Mouse (Mus musculus) v-Abl transformed pro-B cells (cell line): ENCODE results near the gene Cacna1c.

Source experiments
- in situ Hi-C, 2 experiments: fragments of 400-800 bp; cut with MboI; formaldehyde crosslinking; loops; one replicate each; pipeline ENCODE4 v1.15.1; 2025; ENCODE audit not compliant: unreplicated experiment in 2 of 2

Cacna1c gene

GRCm38 (mm10) chr6:118980265-118980664 is 216.0 kb downstream of the Cacna1c start:
- in situ Hi-C loops = no loop called here

- in situ Hi-C loops = no loop called here
These were observed 218.6 kb downstream of the Cacna1c start for GRCm38 (mm10) chr6:118977443-118978271.

DNA sequence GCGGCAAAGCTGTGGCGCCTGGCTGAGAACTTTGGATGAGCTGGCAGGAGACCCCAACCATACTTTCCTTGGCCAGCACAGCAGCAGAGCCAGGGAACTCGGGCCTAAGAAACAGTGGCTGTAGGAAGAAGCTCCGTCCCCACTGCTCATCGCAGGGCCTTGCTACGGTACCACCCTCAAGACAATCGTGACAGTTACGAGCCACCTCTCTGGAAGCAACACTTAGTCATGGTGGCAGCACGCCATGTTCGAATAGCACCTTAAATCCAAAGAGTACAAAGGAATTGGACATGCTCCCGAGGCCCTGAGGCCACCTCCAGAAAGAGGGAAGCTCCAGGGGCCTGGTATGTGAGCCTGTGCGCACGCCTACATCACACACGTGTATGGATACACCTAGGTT is 219.6 kb downstream of the Cacna1c start:
- in situ Hi-C loops = no loop called here

GRCm38 (mm10) chr6:118971844-118972531 is 224.2 kb downstream of the Cacna1c start:
- in situ Hi-C loops = no loop called here

GRCm38 (mm10) chr6:118968776-118969175 is 227.4 kb downstream of the Cacna1c start:
- in situ Hi-C loops = no loop called here

DNA sequence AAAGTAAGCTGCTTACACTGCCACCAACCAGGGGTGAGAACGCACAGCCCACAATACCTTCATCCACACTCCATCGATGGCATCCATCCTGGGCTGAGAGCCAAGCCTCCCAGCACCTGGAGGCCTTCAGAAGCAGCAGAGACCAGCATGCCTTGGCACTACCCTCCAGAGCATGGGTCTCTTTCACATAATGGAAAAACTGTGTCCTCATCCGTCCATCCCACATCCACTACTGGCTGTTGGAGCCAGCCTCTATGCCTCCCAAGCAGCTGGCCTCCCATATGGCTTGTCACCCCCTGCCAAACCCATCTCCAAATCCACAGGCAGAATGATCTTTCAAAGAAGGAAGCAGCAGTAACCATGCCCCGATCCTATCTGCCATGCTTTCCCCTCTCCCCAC is 229.3 kb downstream of the Cacna1c start:
- in situ Hi-C loops = no loop called here

GRCm38 (mm10) chr6:118965577-118965976 is 230.6 kb downstream of the Cacna1c start:
- in situ Hi-C loops = no loop called here

- in situ Hi-C loops = no loop called here
These were observed 232.4 kb downstream of the Cacna1c start for GRCm38 (mm10) chr6:118963806-118964205.

DNA sequence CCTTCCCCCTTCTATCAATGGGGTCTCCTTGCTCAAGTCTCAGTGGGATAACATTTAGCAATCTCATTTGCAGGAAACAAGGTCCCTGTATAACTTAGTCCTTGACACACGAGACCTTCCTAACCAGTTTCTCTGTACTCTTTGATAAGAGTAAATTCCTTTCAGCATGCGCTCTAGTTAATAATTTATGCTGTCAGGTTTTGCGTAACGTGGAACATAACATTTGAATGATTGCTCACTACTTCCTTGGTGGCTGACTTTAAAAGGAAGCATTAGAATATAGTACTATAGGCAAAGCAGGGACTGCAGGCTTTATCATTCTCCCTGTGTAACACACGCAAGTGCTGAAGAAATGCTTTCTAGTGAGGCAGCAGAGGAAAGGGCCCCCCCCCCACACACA is 232.9 kb downstream of the Cacna1c start:
- in situ Hi-C loops = no loop called here

DNA sequence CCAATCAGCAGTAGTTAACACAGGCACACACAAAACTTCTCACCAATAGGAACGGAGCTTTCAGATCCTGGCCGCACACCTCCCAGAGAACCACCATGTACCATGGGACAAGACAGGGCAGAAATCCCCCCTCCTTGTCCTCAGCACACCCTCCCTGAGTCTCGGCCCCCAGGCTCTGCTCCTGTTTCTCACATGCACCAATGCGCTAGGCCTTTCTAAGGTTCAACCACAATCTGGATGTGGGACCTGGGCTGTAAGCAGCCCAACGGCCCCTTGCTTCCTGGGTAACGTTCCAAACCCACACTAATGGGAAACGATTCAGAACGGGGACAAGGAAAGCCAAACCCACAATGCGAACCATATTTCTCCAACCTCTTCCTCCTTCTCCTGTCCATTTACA is 237.7 kb downstream of the Cacna1c start:
- in situ Hi-C loops = no loop called here

DNA sequence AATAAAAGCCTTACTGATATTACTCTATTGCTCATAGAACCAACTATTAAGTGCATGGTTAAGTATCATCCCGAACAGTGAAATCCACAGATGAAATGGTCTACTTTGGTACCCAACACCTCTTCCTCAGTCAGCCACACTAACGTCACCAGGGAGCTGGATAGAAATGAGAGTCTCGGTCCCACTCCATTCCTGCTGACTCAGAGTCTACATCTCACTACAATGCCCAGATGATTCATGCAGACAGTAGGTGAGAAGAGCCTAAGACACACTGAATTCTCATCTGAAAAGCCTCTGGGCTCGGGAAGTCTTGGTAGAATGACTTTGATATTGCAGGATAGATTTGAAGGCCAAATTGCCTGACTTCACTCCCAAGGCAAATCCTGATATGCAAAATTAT is 240.0 kb downstream of the Cacna1c start:
- in situ Hi-C loops = no loop called here

DNA sequence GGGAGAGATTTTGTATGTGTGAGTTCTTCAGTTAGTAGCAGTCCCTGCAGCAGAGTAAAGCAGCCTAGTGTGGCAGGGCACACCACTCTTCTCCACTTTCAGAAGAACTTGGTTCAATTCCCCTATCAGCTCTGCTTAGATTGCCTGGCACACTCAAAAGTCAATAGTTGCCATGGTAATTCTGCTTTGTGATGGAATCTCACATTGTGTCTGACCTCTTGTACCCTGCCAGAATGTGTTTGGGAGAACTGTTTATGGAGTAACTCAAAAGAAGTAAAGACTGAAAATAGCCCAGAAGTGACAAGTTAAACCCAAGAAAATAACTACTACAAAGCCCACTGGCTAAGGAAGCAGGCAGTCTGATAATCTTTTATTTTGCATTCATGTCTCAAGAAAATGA is 240.4 kb downstream of the Cacna1c start:
- in situ Hi-C loops = no loop called here

GRCm38 (mm10) chr6:118954988-118955554 is 241.1 kb downstream of the Cacna1c start:
- in situ Hi-C loops = no loop called here

GRCm38 (mm10) chr6:118952377-118952776 is 243.8 kb downstream of the Cacna1c start:
- in situ Hi-C loops = no loop called here

DNA sequence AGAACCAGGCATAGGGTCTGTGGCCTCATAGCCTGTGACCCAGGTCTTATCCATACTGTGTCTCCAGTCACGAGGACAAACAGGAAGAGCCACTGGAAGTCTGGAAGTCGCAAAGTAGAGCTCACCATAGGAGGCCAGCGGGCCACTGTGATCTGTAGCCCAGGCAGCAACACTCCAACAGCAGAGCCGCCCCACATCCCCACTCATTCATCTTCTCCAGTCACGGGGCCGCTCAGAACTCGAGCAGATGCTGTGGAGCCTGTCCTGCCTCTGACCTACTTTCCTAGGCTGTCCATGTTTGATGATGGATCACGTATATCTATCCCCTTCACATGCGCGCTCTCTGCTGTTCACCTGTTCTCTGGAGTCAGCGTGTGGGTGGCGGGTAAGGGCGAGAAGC is 246.0 kb downstream of the Cacna1c start:
- in situ Hi-C loops = no loop called here

GRCm38 (mm10) chr6:118947286-118947685 is 248.9 kb downstream of the Cacna1c start:
- in situ Hi-C loops = loop anchor here in 1 of 2 experiments (25.0 kb wide), 1 partner anchor 490 kb away; no protein-coding TSS in a partner anchor

GRCm38 (mm10) chr6:118946660-118947059 is 249.6 kb downstream of the Cacna1c start:
- in situ Hi-C loops = loop anchor here in 1 of 2 experiments (25.0 kb wide), 1 partner anchor 491 kb away; no protein-coding TSS in a partner anchor

DNA sequence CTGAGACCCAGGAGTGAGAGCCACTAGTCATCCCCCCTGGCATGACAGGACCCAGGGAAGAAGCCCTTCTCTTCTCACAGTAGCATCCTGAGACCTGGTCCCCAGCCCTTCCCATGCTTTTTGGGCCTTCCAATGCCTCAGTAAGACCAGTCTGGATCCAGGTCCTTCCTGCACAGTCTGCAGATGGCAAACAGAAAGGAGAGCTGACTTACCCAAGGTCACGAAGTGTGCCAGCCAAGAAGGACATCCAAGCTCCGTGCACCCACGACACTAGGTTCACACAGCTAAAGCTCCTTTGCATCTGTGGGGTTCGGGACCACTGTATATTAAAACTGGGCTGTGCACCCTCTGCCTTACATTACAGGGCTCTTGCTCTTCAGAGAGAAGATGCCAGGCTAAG is 252.1 kb downstream of the Cacna1c start:
- in situ Hi-C loops = loop anchor here in 1 of 2 experiments (25.0 kb wide), 1 partner anchor 493 kb away; no protein-coding TSS in a partner anchor

DNA sequence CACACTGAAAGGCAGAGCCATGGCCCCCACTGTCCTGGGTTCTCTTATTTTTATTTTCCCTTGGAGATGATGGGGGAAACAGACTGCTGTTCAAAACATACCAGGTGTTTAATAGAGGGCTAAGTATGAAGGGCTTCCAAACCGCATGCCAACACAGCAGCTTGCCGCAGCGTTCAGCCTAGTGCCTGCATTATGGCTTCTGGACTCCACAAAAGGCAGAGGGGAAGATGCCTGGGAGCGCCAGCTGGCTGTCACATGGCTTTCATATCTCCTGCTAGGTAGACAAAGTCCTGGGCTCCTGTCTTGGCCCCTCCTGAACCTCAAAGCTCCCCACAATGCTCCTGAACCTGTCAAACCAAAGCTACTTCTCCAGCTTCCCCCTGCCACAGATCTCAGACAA is 254.4 kb downstream of the Cacna1c start:
- in situ Hi-C loops = loop anchor here in 1 of 2 experiments (25.0 kb wide), 1 partner anchor 495 kb away; no protein-coding TSS in a partner anchor

- in situ Hi-C loops = loop anchor here in 1 of 2 experiments (25.0 kb wide), 1 partner anchor 496 kb away; no protein-coding TSS in a partner anchor
These were observed 255.2 kb downstream of the Cacna1c start for GRCm38 (mm10) chr6:118941036-118941435.

DNA sequence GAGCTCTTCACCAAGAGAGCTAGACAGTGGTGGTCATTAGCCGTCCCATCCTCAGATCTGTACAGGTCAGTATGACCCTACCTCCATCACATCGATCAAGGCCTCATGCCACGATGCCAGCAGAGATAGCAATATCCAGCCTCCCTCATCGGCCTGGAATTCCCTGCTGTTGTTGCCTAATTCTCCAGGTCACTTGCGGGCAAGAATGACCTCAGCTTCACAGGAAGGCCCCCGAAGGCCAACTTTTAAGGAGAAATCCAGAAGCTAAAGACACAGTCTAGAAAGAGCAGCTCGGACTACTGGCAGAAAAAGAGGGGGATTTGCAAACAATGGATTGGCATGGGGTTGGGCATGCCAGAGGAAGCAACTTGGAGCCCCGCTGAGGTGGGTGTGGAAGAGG is 256.6 kb downstream of the Cacna1c start:
- in situ Hi-C loops = loop anchor here in 1 of 2 experiments (25.0 kb wide), 1 partner anchor 498 kb away; no protein-coding TSS in a partner anchor
